Mouse (Mus musculus): ENCODE data around the gene Bmpr1b. TPM values are rescaled to one million over a fixed set of nuclear protein-coding genes. Genes with fewer than 3 reads are reported as not detected.
A peak's percentile ranks its signal among the peaks of the same experiment; 100 is the strongest.

Gene Bmpr1b
- total RNA-seq, 2 experiments from 2014 or later = 4.1 to 4.6 TPM

- H3K4me3 ChIP-seq = no peak overlapping the region
- no peak overlapping the region for H3K27ac ChIP-seq
- DNase-seq = no peak
- intact Hi-C loops (cut with DNase I) = loop anchor here (10.0 kb wide), 1 partner anchor 119 kb away; no protein-coding TSS in a partner anchor
- TF ChIP-seq CTCF (IDR thresholded peaks at IDR 0.05) = no peak
Measured at GRCm38 (mm10) chr3:142163896-142164295, 5.3 kb downstream of the Bmpr1b start.

GRCm38 (mm10) chr3:142161405-142161804 is 7.8 kb downstream of the Bmpr1b start:
- TF ChIP-seq CTCF (IDR thresholded peaks at IDR 0.05) = no peak
- intact Hi-C loops (cut with DNase I) = loop anchor here (10.0 kb wide), 1 partner anchor 117 kb away; no protein-coding TSS in a partner anchor
- no peak overlapping the region for H3K4me3 ChIP-seq
- H3K27ac ChIP-seq = no peak overlapping the region
- no peak for DNase-seq

- TF ChIP-seq CTCF (IDR thresholded peaks at IDR 0.05) = no peak
- intact Hi-C loops (cut with DNase I) = no loop called here
- no peak for DNase-seq
- Histone ChIP-seq H3K27ac (no peak overlapping the region), H3K4me3 (no peak overlapping the region)
Measured at GRCm38 (mm10) chr3:142151980-142152379, 17.2 kb downstream of the Bmpr1b start.

- Histone ChIP-seq H3K4me3 (no peak overlapping the region), H3K27ac (no peak overlapping the region)
- DNase-seq = no peak
- intact Hi-C loops (cut with DNase I) = no loop called here
- no peak for TF ChIP-seq CTCF (IDR thresholded peaks at IDR 0.05)
Measured at GRCm38 (mm10) chr3:142138796-142139195, 30.4 kb downstream of the Bmpr1b start.

- TF ChIP-seq CTCF (IDR thresholded peaks at IDR 0.05) = no peak
- H3K27ac ChIP-seq = peak overlapping the region; percentile 87
Measured at GRCm38 (mm10) chr3:142126379-142126778, 42.8 kb downstream of the Bmpr1b start.

GRCm38 (mm10) chr3:142125556-142125955 is 43.7 kb downstream of the Bmpr1b start:
- intact Hi-C loops (cut with DNase I) = no loop called here
- Histone ChIP-seq H3K27ac (peak overlapping the region; percentile 87), H3K4me3 (no peak overlapping the region)
- peak; percentile 56 for DNase-seq
- TF ChIP-seq CTCF (IDR thresholded peaks at IDR 0.05) = no peak

More at GRCm38 (mm10) chr3:142126379-142126778, 42.8 kb downstream of the Bmpr1b start:
- intact Hi-C loops (cut with DNase I) = no loop called here
- peak; percentile 24 for DNase-seq
- no peak overlapping the region for H3K4me3 ChIP-seq

GRCm38 (mm10) chr3:142124255-142124654 is 45.0 kb downstream of the Bmpr1b start:
- no peak for TF ChIP-seq CTCF (IDR thresholded peaks at IDR 0.05)
- no peak for DNase-seq
- Histone ChIP-seq H3K27ac (no peak overlapping the region), H3K4me3 (no peak overlapping the region)
- intact Hi-C loops (cut with DNase I) = loop anchor here (5.0 kb wide), 1 partner anchor 57 kb away; no protein-coding TSS in a partner anchor

- H3K4me3 ChIP-seq = no peak overlapping the region
- no peak for TF ChIP-seq CTCF (IDR thresholded peaks at IDR 0.05)
- DNase-seq = no peak
- H3K27ac ChIP-seq = no peak overlapping the region
- intact Hi-C loops (cut with DNase I) = loop anchor here (5.0 kb wide), 1 partner anchor 55 kb away; no protein-coding TSS in a partner anchor
Measured at GRCm38 (mm10) chr3:142122376-142122775, 46.8 kb downstream of the Bmpr1b start.

- no peak for TF ChIP-seq CTCF (IDR thresholded peaks at IDR 0.05)
- intact Hi-C loops (cut with DNase I) = loop anchor here (5.0 kb wide), 1 partner anchor 53 kb away; no protein-coding TSS in a partner anchor
- no peak for DNase-seq
Measured at GRCm38 (mm10) chr3:142120795-142121194, 48.4 kb downstream of the Bmpr1b start.

GRCm38 (mm10) chr3:142114762-142115316 is 54.4 kb downstream of the Bmpr1b start:
- Histone ChIP-seq H3K27ac (no peak overlapping the region), H3K4me3 (no peak overlapping the region)
- DNase-seq = no peak
- intact Hi-C loops (cut with DNase I) = no loop called here
- TF ChIP-seq CTCF (IDR thresholded peaks at IDR 0.05) = no peak

More at GRCm38 (mm10) chr3:142120795-142121194, 48.4 kb downstream of the Bmpr1b start:
- Histone ChIP-seq H3K27ac (no peak overlapping the region), H3K4me3 (no peak overlapping the region)

GRCm38 (mm10) chr3:142114190-142114589 is 55.0 kb downstream of the Bmpr1b start:
- no peak for DNase-seq
- no peak overlapping the region for H3K27ac ChIP-seq
- no peak overlapping the region for H3K4me3 ChIP-seq
- intact Hi-C loops (cut with DNase I) = no loop called here
- TF ChIP-seq CTCF (IDR thresholded peaks at IDR 0.05) = no peak

GRCm38 (mm10) chr3:142113208-142113607 is 56.0 kb downstream of the Bmpr1b start:
- intact Hi-C loops (cut with DNase I) = no loop called here

GRCm38 (mm10) chr3:142106227-142106626 is 63.0 kb downstream of the Bmpr1b start:
- Histone ChIP-seq H3K4me3 (no peak overlapping the region), H3K27ac (no peak overlapping the region)
- intact Hi-C loops (cut with DNase I) = no loop called here
- no peak for TF ChIP-seq CTCF (IDR thresholded peaks at IDR 0.05)
- no peak for DNase-seq

More at GRCm38 (mm10) chr3:142113208-142113607, 56.0 kb downstream of the Bmpr1b start:
- no peak overlapping the region for H3K4me3 ChIP-seq
- DNase-seq = no peak
- TF ChIP-seq CTCF (IDR thresholded peaks at IDR 0.05) = no peak
- H3K27ac ChIP-seq = no peak overlapping the region

Data from gastrocnemius, adult 2 months (tissue).